Mouse (Mus musculus) lung, embryonic 14.5 days (tissue): ENCODE data around the gene Zc3h7a. TPM values are rescaled to one million over a fixed set of nuclear protein-coding genes. Genes with fewer than 3 reads are reported as not detected.
"Not testable (repeated sequence)": the region's sequence is repeated elsewhere in the genome, so short reads cannot be mapped to it uniquely, and the experiment has no call there.

ENCODE experiments used
- ATAC-seq: fragments of 200-750 bp; cut with Nextera tagmentation; 2 replicates; pipeline ENCODE4 v1.8.0; 2017; ENCODE audit warnings: mild to moderate bottlenecking, moderate TSS enrichment, moderate library complexity; ENCODE audit not compliant: insufficient read depth
- DNase-seq: peaks from one replicate; pipeline ENCODE4 v3.0.0-alpha.2; 2015
- H3K27ac ChIP-seq: fragments of 300-500 bp; sonication (generic); 2 replicates; pipeline ENCODE4 v1.5.1; 2014; ENCODE audit warnings: low read depth, mild to moderate bottlenecking, moderate library complexity
- H3K27me3 ChIP-seq: fragments of 300-500 bp; sonication (generic); 2 replicates; pipeline ENCODE4 v1.6.1; 2014; ENCODE audit warnings: low read length, control low read depth; ENCODE audit not compliant: insufficient read depth
- H3K36me3 ChIP-seq: fragments of 300-500 bp; sonication (generic); 2 replicates; pipeline ENCODE4 v1.6.1; 2014; ENCODE audit warnings: control low read depth; ENCODE audit not compliant: insufficient read depth
- H3K4me1 ChIP-seq: fragments of 300-500 bp; sonication (generic); 2 replicates; pipeline ENCODE4 v1.6.1; 2014; ENCODE audit warnings: antibody characterized with exemption, control low read depth; ENCODE audit not compliant: insufficient read depth
- H3K4me2 ChIP-seq: fragments of 300-500 bp; sonication (generic); 2 replicates; pipeline ENCODE4 v1.6.1; 2014; ENCODE audit warnings: mild to moderate bottlenecking
- H3K4me3 ChIP-seq: fragments of 300-500 bp; sonication (generic); 2 replicates; pipeline ENCODE4 v1.5.1; 2014; ENCODE audit warnings: low read depth, low read length
- H3K9ac ChIP-seq: fragments of 300-500 bp; sonication (generic); 2 replicates; pipeline ENCODE4 v1.6.1; 2014
- H3K9me3 ChIP-seq: fragments of 300-500 bp; sonication (generic); 2 replicates; pipeline ENCODE4 v1.6.1; 2016; ENCODE audit warnings: low read depth, low read length, control low read depth
- CTCF ChIP-seq: IDR thresholded peaks from 2 replicates; pipeline ENCODE4 v1.5.1; 2016; ENCODE audit warnings: antibody characterized with exemption, low read depth
- WGBS: fragments of 180-500 bp; shearing (Covaris S2); extraction: QIAGEN DNeasy Blood & Tissue Kit; methylation state at CpG from one replicate; pipeline ENCODE4 v1.1.7; 2014; 5-methylcytosine and 5-hydroxymethylcytosine counted together
- polyA plus RNA-seq: library from polyadenylated mRNA; unstranded; fragments of >200 nt; fragmentation: Nextera tagmentation; extraction: Ambion mirVana; gene quantifications from 2 replicates; pipeline ENCODE4 v1.2.1, GENCODE M21; 2014

Gene Zc3h7a
- polyA plus RNA-seq, 1 experiment from 2014 or later, result 95.8 TPM

DNA sequence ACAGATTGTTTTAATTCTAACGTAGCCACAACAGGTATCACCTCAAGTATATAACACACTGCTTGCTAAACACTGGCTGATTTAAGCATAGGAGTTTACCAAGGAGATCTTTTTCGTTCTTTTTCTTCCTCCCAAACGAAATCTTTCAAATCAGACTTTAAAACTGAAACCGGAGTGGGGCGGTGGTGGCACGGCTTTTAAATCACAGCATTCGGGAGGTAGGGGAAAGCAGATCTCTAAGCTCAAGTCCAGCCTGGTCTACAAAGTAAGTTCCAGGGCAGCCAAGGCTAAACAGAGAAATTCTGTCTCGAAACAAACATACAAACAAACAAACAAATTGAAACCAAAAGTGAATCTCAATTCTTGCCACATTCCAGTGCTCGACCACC is 1.1 kb downstream of the Zc3h7a start:
- no peak for TF ChIP-seq CTCF
- ATAC-seq, result no peak
- H3K4me1 ChIP-seq, result peaks cover 4% of the 10 kb centered on the region; the same call in 1 of the 2 replicates
- no peaks in the 10 kb centered on the region for H3K27me3 ChIP-seq
- WGBS, result 9% methylated on average over 9 of the region's 9 CpGs
- H3K27ac ChIP-seq, result peak overlapping the region; percentile 84
- H3K36me3 ChIP-seq, result no peaks in the 10 kb centered on the region
- peak overlapping the region; percentile 83 for H3K4me2 ChIP-seq
- no peaks in the 10 kb centered on the region for H3K9me3 ChIP-seq
- H3K4me3 ChIP-seq, result peak overlapping the region; percentile 96
- H3K9ac ChIP-seq, result peak overlapping the region; percentile 83
- DNase-seq, result peak; percentile 16

DNA sequence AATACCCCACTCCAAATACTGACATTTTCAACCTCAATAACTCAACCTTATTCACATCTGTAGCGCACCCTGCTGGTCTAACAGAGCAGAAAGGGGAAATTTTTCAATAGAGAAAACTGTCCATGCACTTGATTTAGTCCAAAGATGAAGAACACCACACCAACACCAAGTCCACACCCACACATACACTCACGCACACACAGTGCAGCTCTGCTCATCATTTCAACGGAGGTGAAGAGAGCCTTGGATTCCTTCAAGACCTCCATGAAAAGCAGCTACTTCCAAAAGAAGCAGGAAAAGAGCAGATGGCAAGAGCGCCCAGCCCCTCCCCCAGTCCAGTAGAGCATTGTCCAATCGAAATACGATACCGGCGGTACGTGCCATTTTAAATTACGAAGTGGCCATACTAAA is 1.5 kb downstream of the Zc3h7a start:
- WGBS, result 11% methylated on average over 10 of the region's 10 CpGs
- Histone ChIP-seq H3K36me3 (no peaks in the 10 kb centered on the region), H3K27ac (peak overlapping the region; percentile 84), H3K27me3 (no peaks in the 10 kb centered on the region), H3K4me3 (peak overlapping the region; percentile 96), H3K9me3 (no peaks in the 10 kb centered on the region), H3K4me2 (peak overlapping the region; percentile 83), H3K4me1 (peaks cover 4% of the 10 kb centered on the region; the same call in 1 of the 2 replicates), H3K9ac (peak overlapping the region; percentile 83)
- peak; percentile 58 for TF ChIP-seq CTCF
- DNase-seq, result peak; percentile 78
- ATAC-seq, result no peak

DNA sequence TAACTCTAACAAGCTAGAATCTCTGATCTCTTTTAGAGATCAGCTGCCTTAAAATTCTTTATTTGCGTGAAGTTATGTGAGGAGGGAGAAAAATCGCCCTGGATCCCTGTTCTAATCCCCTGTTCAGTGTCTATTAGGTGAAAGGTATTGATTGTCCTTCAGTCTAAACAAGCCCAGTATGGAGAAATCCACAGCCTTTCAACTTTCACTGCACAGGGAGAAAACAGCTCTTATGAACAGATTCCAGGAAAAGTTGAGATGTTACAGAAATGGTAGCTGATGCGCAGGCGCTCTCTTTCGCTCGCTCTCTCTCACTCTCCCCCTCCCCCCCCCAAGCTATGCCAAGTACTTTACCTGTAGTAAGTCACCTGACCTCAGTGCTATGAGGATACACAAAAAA is 4.5 kb downstream of the Zc3h7a start:
- ATAC-seq, result no peak
- no peaks in the 10 kb centered on the region for H3K36me3 ChIP-seq
- H3K4me2 ChIP-seq, result no peak overlapping the region
- TF ChIP-seq CTCF, result no peak
- H3K9ac ChIP-seq, result no peak overlapping the region
- no peaks in the 10 kb centered on the region for H3K27me3 ChIP-seq
- DNase-seq, result no peak
- no peak overlapping the region for H3K27ac ChIP-seq
- no peaks in the 10 kb centered on the region for H3K4me1 ChIP-seq
- 86% methylated on average over 6 of the region's 6 CpGs for WGBS
- no peak overlapping the region for H3K4me3 ChIP-seq
- no peaks in the 10 kb centered on the region for H3K9me3 ChIP-seq

DNA sequence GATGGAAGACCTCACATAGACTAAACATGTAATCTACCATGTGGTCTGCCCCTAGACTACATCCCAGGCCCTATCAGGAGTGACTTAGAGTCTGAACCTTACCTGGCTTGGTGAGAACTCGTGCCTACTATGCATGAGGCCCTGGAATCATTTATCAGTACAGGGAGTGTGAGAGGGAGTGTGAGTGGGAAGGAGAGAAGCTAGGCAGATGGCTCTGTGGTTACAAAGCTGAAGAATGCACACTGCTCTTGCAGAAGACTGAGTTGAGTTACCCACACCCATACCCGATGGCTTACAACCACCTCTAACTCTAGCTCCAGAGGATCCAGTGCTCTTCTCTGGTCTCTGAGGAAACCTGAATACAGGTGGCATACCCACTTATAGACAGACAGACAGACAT is 9.8 kb downstream of the Zc3h7a start:
- WGBS, result 83% methylated on average over 2 of the region's 2 CpGs
- Histone ChIP-seq H3K36me3 (peaks cover 15% of the 10 kb centered on the region), H3K27me3 (no peaks in the 10 kb centered on the region), H3K27ac (no peak overlapping the region), H3K9ac (no peak overlapping the region), H3K4me3 (no peak overlapping the region), H3K9me3 (no peaks in the 10 kb centered on the region), H3K4me1 (no peaks in the 10 kb centered on the region), H3K4me2 (no peak overlapping the region)
- no peak for TF ChIP-seq CTCF
- DNase-seq, result no peak
- no peak for ATAC-seq

DNA sequence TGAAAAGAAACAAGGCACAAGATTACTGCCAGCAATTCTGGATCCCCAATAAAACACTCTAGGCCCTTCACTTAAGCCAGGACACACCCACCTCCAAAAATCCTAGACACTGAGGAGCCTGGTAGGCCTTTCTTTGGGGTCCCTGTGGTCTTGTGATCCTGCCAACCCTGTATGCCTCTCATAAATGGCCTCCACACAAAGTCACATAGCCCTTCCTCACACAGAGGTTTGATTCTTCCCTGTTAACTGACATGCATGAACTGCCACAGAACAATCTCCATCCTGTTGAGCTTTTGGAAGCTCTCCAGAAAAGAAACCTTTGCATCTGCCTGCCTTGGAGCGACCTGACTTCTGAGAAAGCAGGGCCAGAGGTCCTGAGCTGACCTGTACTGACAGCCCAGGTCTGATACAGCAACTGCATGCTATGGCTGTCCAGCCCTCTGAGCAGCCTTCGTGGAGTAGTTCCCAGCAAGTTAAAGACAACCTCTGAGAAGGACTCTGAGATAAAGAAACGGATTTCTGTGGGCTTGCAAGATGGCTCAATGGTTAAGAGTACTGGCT is 11.4 kb downstream of the Zc3h7a start:
- Histone ChIP-seq H3K9ac (no peak overlapping the region; the same call in 1 of the 2 replicates), H3K27me3 (no peaks in the 10 kb centered on the region), H3K4me3 (no peak overlapping the region), H3K27ac (no peak overlapping the region), H3K36me3 (peaks cover 19% of the 10 kb centered on the region), H3K4me2 (no peak overlapping the region), H3K9me3 (no peaks in the 10 kb centered on the region), H3K4me1 (no peaks in the 10 kb centered on the region)
- ATAC-seq, result no peak
- WGBS, result 68% methylated on average over 3 of the region's 3 CpGs
- TF ChIP-seq CTCF, result no peak
- no peak for DNase-seq

DNA sequence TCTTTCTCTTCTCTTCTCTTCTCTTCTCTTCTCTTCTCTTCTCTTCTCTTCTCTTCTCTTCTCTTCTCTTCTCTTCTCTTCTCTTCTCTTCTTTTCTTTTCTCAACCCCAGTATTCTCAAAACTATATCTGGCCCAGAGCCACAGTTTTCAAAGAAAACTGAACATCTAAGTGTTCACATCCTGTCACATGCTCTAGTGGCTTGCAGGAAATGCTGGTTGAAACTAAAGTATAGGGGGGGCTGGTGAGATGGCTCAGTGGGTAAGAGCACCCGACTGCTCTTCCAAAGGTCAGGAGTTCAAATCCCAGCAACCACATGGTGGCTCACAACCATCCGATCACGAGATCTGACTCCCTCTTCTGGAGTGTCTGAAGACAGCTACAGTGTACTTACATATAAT is 18.5 kb downstream of the Zc3h7a start:
- H3K36me3 ChIP-seq, result peaks cover 78% of the 10 kb centered on the region
- WGBS, result 52% methylated on average over 1 of the region's 3 CpGs
- H3K4me3 ChIP-seq, H3K4me2 ChIP-seq, ATAC-seq, H3K27me3 ChIP-seq, H3K9ac ChIP-seq, H3K9me3 ChIP-seq, H3K4me1 ChIP-seq, H3K27ac ChIP-seq: not testable (repeated sequence)
- peak; percentile 32 for DNase-seq

DNA sequence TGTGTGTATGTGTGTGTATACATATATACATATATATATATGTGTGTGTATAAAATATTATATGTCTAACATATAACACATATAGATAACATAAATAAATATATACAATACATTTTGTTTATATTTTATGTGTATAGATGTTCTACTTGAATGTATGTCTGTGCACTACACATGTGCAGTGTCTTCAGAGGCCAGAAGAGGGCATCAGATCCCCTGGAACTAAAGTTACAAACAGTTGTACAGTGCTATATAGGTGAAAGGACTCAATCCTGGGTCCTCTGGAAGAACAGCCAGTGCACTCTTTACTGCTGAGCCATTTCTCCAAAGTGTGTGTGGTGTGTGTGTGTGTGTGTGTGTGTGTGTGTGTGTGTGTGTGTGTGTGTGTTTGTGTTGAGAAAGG is 21.7 kb downstream of the Zc3h7a start:
- Histone ChIP-seq H3K27me3 (no peaks in the 10 kb centered on the region), H3K27ac (no peak overlapping the region), H3K4me1 (no peaks in the 10 kb centered on the region), H3K9me3 (no peaks in the 10 kb centered on the region), H3K4me3 (no peak overlapping the region), H3K4me2 (no peak overlapping the region), H3K9ac (no peak overlapping the region), H3K36me3 (peaks cover 81% of the 10 kb centered on the region)
- TF ChIP-seq CTCF, result peak; percentile 27; the same call in 1 of the 2 replicates
- DNase-seq (no peak), ATAC-seq (no peak)

DNA sequence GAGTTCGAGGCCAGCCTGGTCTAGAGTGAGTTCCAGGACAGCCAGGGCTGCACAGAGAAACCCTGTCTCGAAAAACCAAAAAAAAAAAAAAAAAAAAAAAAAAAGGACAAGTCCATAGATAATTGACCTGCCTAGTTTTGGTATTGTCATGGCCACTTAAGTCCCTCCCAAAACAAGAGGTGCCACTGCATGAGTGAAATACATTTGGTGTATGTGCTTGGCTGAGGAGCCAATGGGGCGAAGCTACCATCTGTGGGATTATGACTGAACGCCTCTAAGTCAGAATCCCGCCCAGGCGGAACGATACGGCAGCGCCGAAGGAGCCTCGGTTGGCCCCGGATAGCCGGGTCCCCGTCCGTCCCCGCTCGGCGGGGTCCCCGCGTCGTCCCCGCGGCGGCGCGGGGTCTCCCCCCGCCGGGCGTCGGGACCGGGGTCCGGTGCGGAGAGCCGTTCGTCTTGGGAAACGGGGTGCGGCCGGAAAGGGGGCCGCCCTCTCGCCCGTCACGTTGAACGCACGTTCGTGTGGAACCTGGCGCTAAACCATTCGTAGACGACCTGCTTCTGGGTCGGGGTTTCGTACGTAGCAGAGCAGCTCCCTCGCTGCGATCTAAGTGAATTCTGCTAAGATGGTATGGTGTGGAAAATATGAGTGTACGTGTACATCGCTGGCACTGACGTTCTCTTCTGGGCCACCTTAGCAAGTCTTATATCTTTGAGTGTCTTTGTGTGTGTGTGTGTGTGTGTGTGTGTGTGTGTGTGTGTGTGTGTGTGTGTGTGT is 32.3 kb downstream of the Zc3h7a start:
- H3K4me1 ChIP-seq, H3K9me3 ChIP-seq, H3K4me2 ChIP-seq, DNase-seq, H3K4me3 ChIP-seq, H3K9ac ChIP-seq, ATAC-seq, H3K27ac ChIP-seq, H3K27me3 ChIP-seq: not testable (repeated sequence)
- WGBS, result 23% methylated on average over 53 of the region's 56 CpGs
- peaks cover 66% of the 10 kb centered on the region for H3K36me3 ChIP-seq
